Mouse (Mus musculus) right cerebral cortex, postnatal 14 days (tissue): Measurements from ENCODE around the gene Gm28043.
A peak's percentile ranks its signal among the peaks of the same experiment; 100 is the strongest.

Experiments
- DNase-seq: peaks from one replicate; pipeline ENCODE4 v3.0.0; 2022

Gm28043 gene

GRCm38 (mm10) chr17:29716732-29717445 lies 102.2 kb downstream of the Gm28043 start, which contains the start of gene Ccdc167:
TSS of gene Ccdc167 (minus strand) at chr17:29717044.
- DNase-seq, result peak; percentile 94

GRCm38 (mm10) chr17:29718660-29719059 lies 104.0 kb downstream of the Gm28043 start:
- no peak for DNase-seq

GRCm38 (mm10) chr17:29719628-29720575 lies 105.2 kb downstream of the Gm28043 start:
- DNase-seq, result no peak

GRCm38 (mm10) chr17:29720755-29721365 lies 106.2 kb downstream of the Gm28043 start:
- DNase-seq, result no peak

GRCm38 (mm10) chr17:29724610-29725009 lies 109.9 kb downstream of the Gm28043 start:
- DNase-seq, result no peak

- no peak for DNase-seq
Measured at GRCm38 (mm10) chr17:29725027-29725620, 110.4 kb downstream of the Gm28043 start.

- no peak for DNase-seq
Measured at GRCm38 (mm10) chr17:29728082-29728481, 113.4 kb downstream of the Gm28043 start.

GRCm38 (mm10) chr17:29730510-29731265 lies 116.0 kb downstream of the Gm28043 start:
- no peak for DNase-seq

GRCm38 (mm10) chr17:29731266-29731952 lies 116.7 kb downstream of the Gm28043 start:
- DNase-seq, result no peak

- DNase-seq, result no peak
Measured at GRCm38 (mm10) chr17:29731953-29732325, 117.3 kb downstream of the Gm28043 start.

GRCm38 (mm10) chr17:29732522-29732921 lies 117.8 kb downstream of the Gm28043 start:
- DNase-seq, result no peak

GRCm38 (mm10) chr17:29736448-29737014 lies 121.9 kb downstream of the Gm28043 start:
- no peak for DNase-seq

- peak; percentile 59 for DNase-seq
Measured at GRCm38 (mm10) chr17:29737849-29738804, 123.5 kb downstream of the Gm28043 start.

- DNase-seq, result no peak
Measured at GRCm38 (mm10) chr17:29747466-29747865, 132.8 kb downstream of the Gm28043 start.
